9 mouse cellular contexts compared by ENCODE assay signal in the genomic region with DNA sequence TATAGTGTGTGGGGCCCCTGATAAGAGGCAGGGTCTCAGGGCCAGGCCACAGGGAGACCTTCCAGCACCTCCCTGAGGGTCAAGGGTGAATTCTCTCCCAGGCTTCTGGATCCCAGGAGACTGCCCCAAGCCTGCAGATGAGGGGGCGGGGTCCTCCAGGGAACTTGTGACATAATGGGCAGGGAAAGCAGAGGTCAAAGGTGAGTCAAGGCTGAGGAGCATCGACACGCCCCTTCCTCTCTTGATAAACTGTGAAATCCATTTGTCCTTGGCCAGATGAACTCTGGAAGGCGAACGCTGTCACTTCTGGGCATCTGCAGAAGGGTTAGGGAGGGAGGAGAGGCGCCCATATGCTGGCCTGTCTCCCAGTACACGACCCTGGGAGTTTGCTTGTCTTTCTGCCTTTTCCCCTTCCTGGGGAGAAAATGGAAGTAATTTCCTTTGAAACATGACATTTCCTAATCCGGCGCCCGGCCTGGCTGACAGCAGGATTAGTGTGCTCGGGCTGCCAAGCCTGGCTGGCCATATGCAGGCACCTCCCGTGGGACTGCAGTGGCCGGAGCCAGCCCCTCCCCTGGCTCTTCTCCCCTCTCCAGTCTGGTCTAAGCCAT.
DNase-seq lines count a peak whose midpoint lies in the region; ATAC-seq lines count a peak whose summit lies in the region.
"Had no signal": no experiment of that assay in that cellular context is flagged by ENCODE, and none has a peak within 500 bp of the region (broad histone marks: within the 10 kb centered on the region; RNA-seq: fewer than 3 reads in every experiment).

No protein-coding gene starts in this region.

- H3K4me1 ChIP-seq in heart, embryonic 10.5 days = peaks cover 10% of the 10 kb centered on the region

- 10% methylated on average over 13 of the region's 13 CpGs for WGBS in heart, embryonic 10.5 days

- peak; percentile 95 for DNase-seq in R1 (ENCODE audit: low read depth, low spot score)
- no peak for DNase-seq in heart, embryonic 10.5 days (ENCODE audit: low spot score)
- peak; percentile 83 for DNase-seq in kidney, adult 9 months
- DNase-seq in lung, postnatal 14 days = peak; percentile 48
- no peak for DNase-seq in thymus, postnatal 25 days
- DNase-seq in gastrocnemius, postnatal 36 days = no peak

- H3K9me3 ChIP-seq in heart, embryonic 10.5 days = no peaks in the 10 kb centered on the region
- H3K9me3 ChIP-seq: limb, embryonic 12.5 days had no signal

- H3K27ac ChIP-seq in heart, embryonic 10.5 days = no peak overlapping the region
- H3K27ac ChIP-seq: limb, embryonic 12.5 days had no signal

- intact Hi-C loops in gastrocnemius, postnatal 36 days (cut with DNase I) = no loop called here

- H3K4me3 ChIP-seq in heart, embryonic 10.5 days = 0 out of 2 replicates have a peak overlapping the region, but pooled peaks have one; percentile 2
- H3K4me3 ChIP-seq: limb, embryonic 12.5 days had no signal

- peak; percentile 67; the same call in 1 of the 2 replicates for ATAC-seq in cerebellum, adult (ENCODE audit: insufficient number of reproducible peaks, low FRiP score, low TSS enrichment)
- no peak for ATAC-seq in megakaryocyte-erythroid progenitor cell, adult 5-6 weeks (replicated peaks; ENCODE audit: low FRiP score, low TSS enrichment, poor library complexity, severe bottlenecking)

- no peaks in the 10 kb centered on the region for H3K36me3 ChIP-seq in heart, embryonic 10.5 days
- H3K36me3 ChIP-seq: limb, embryonic 12.5 days had no signal

- H3K27me3 ChIP-seq in heart, embryonic 10.5 days (ENCODE audit: insufficient read depth, poor library complexity, severe bottlenecking) = peaks cover 32% of the 10 kb centered on the region

Comparison
In these comparisons a context has a peak if more than half of its experiments do, and no peak if none do; other contexts are left out.
1. DNase-seq: peak in R1 (single experiment), kidney, adult 9 months (single experiment) and lung, postnatal 14 days (single experiment); none in heart, embryonic 10.5 days (single experiment), thymus, postnatal 25 days (single experiment) and gastrocnemius, postnatal 36 days (0 of 2).